Mouse (Mus musculus): ENCODE results near the gene March8. TPM values are rescaled to one million over a fixed set of nuclear protein-coding genes. Genes with fewer than 3 reads are reported as not detected.

Gene March8
- polyA plus RNA-seq, 1 experiment from 2014 or later, result 27.8 TPM

GRCm38 (mm10) chr6:116361993-116362392, 24.2 kb downstream of the March8 start:
- Histone ChIP-seq H3K4me1 (replicated peaks; ENCODE audit: control insufficient read depth, insufficient read depth, low read length) (no peaks in the 10 kb centered on the region), H3K4me3 (ENCODE audit: low read length) (no peak overlapping the region), H3K36me3 (ENCODE audit: control insufficient read depth, insufficient read depth, low read length) (no peaks in the 10 kb centered on the region), H3K27ac (ENCODE audit: low read length) (no peak overlapping the region), H3K9ac (ENCODE audit: low read length) (no peak overlapping the region), H3K9me3 (ENCODE audit: control insufficient read depth, low read length) (no peaks in the 10 kb centered on the region), H3K27me3 (ENCODE audit: control insufficient read depth, insufficient read depth, low read depth, low read length) (no peaks in the 10 kb centered on the region), H3K4me2 (ENCODE audit: low read depth, low read length) (no peak overlapping the region)
- ATAC-seq (ENCODE audit: low read depth), result no peak
- WGBS, result 73% methylated on average over 4 of the region's 4 CpGs

DNA sequence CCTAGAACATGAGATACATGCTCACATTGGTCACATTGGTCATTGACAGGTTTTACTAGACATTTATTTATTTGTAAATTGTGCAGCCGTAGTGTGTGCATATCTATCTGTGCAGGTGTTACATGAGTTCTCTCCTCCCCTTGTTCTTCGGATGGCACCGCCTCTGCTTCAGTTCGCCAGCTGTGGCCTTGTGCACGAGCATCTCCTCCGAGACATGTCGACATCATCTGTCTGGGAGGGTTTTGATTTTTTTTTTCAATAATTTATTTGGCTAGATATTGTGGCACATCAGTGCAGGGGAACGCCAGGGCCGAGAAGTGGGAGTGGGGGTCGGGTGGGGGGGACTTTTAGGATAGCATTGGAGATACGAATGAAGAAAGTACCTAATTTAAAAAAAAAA, 30.1 kb downstream of the March8 start:
- no peak overlapping the region for H3K27ac ChIP-seq (ENCODE audit: low read length)
- H3K27me3 ChIP-seq (ENCODE audit: control insufficient read depth, insufficient read depth, low read depth, low read length), result no peaks in the 10 kb centered on the region
- no peak overlapping the region for H3K9ac ChIP-seq (ENCODE audit: low read length)
- no peaks in the 10 kb centered on the region for H3K36me3 ChIP-seq (ENCODE audit: control insufficient read depth, insufficient read depth, low read length)
- no peaks in the 10 kb centered on the region for H3K4me1 ChIP-seq (replicated peaks; ENCODE audit: control insufficient read depth, insufficient read depth, low read length)
- WGBS, result 76% methylated on average over 11 of the region's 11 CpGs
- no peak overlapping the region for H3K4me2 ChIP-seq (ENCODE audit: low read depth, low read length)
- H3K9me3 ChIP-seq (ENCODE audit: control insufficient read depth, low read length), result no peaks in the 10 kb centered on the region
- ATAC-seq (ENCODE audit: low read depth), result no peak
- H3K4me3 ChIP-seq (ENCODE audit: low read length), result no peak overlapping the region

DNA sequence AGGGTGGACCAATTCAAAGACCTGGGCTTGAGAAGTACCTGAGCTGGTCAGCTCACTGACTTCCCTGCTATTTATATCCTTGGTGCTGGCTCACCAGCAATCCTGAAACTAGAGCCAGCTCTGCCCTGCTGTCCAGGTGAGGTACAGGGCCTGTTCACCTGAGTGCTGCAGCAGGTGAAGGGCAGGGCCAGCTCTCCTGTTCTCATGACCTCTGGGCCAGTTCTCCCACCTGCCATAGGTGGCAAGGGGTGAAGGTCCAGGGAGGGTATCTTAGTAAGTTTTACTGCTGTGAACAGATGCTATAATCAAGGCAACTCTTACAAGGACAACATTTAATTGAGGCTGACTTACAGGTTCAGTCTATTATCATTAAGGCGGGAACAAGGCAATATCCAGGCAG, 32.0 kb downstream of the March8 start:
- Histone ChIP-seq H3K4me3 (ENCODE audit: low read length) (no peak overlapping the region), H3K9ac (ENCODE audit: low read length) (no peak overlapping the region), H3K4me1 (replicated peaks; ENCODE audit: control insufficient read depth, insufficient read depth, low read length) (0 out of 2 replicates have a peak, but pooled peaks cover 5% of the 10 kb centered on the region), H3K9me3 (ENCODE audit: control insufficient read depth, low read length) (no peaks in the 10 kb centered on the region), H3K27ac (ENCODE audit: low read length) (no peak overlapping the region), H3K36me3 (ENCODE audit: control insufficient read depth, insufficient read depth, low read length) (no peaks in the 10 kb centered on the region), H3K27me3 (ENCODE audit: control insufficient read depth, insufficient read depth, low read depth, low read length) (no peaks in the 10 kb centered on the region), H3K4me2 (ENCODE audit: low read depth, low read length) (no peak overlapping the region)
- 91% methylated on average over 1 of the region's 1 CpGs for WGBS
- no peak for ATAC-seq (ENCODE audit: low read depth)

- Histone ChIP-seq H3K27me3 (ENCODE audit: control insufficient read depth, insufficient read depth, low read depth, low read length) (no peaks in the 10 kb centered on the region), H3K4me2 (ENCODE audit: low read depth, low read length) (no peak overlapping the region), H3K27ac (ENCODE audit: low read length) (no peak overlapping the region), H3K36me3 (ENCODE audit: control insufficient read depth, insufficient read depth, low read length) (no peaks in the 10 kb centered on the region), H3K9me3 (ENCODE audit: control insufficient read depth, low read length) (no peaks in the 10 kb centered on the region), H3K9ac (ENCODE audit: low read length) (no peak overlapping the region), H3K4me1 (replicated peaks; ENCODE audit: control insufficient read depth, insufficient read depth, low read length) (0 out of 2 replicates have a peak, but pooled peaks cover 5% of the 10 kb centered on the region), H3K4me3 (ENCODE audit: low read length) (no peak overlapping the region)
- 63% methylated on average over 6 of the region's 6 CpGs for WGBS
- no peak for ATAC-seq (ENCODE audit: low read depth)
These were observed 32.6 kb downstream of the March8 start for GRCm38 (mm10) chr6:116370216-116370976.

DNA sequence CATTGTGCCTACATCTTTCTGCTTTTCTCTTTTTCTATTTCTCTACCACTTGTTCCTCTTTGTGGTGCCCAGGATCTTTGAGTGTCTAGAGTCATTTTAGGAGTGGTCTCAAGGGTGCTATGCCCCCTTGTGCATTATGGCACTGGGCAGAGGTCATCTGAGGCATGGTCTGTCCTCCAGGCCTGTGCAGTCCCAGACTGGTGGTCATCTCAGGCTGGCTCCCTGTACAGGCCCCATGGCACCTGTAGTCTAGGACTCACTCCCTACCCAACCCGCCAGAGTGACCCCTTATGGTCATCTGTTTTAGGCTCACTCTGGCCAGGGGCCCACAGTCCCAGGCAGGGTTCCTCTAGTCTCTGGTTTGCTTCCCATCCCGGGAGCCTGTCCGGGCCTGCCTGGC, 33.7 kb downstream of the March8 start:
- H3K27me3 ChIP-seq (ENCODE audit: control insufficient read depth, insufficient read depth, low read depth, low read length), result no peaks in the 10 kb centered on the region
- no peak overlapping the region for H3K9ac ChIP-seq (ENCODE audit: low read length)
- H3K4me1 ChIP-seq (replicated peaks; ENCODE audit: control insufficient read depth, insufficient read depth, low read length), result 0 out of 2 replicates have a peak, but pooled peaks cover 5% of the 10 kb centered on the region
- 95% methylated on average over 3 of the region's 3 CpGs for WGBS
- H3K4me2 ChIP-seq (ENCODE audit: low read depth, low read length), result no peak overlapping the region
- no peak overlapping the region for H3K4me3 ChIP-seq (ENCODE audit: low read length)
- no peak for ATAC-seq (ENCODE audit: low read depth)
- H3K36me3 ChIP-seq (ENCODE audit: control insufficient read depth, insufficient read depth, low read length), result no peaks in the 10 kb centered on the region
- H3K27ac ChIP-seq (ENCODE audit: low read length), result no peak overlapping the region
- H3K9me3 ChIP-seq (ENCODE audit: control insufficient read depth, low read length), result no peaks in the 10 kb centered on the region

DNA sequence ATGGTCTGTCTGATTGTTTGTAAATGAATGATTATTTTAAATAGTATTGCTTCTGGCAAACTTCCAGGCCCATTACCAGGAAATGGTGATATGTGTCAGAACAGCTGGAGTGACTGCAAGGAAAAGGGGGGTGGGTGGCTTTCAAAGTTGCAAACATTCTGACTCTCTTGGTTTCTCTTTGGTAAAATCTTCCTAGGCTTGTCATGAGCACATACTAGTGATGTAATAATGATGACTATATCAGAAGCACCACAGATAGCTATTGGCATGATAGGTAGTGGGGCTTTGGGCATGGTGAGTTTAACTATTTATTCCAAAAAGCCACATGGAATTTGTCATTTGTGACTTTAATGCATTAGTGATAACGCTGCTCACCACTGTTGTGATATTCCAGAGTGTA, 36.3 kb downstream of the March8 start:
- Histone ChIP-seq H3K4me2 (ENCODE audit: low read depth, low read length) (no peak overlapping the region), H3K9ac (ENCODE audit: low read length) (no peak overlapping the region), H3K27ac (ENCODE audit: low read length) (no peak overlapping the region), H3K4me1 (replicated peaks; ENCODE audit: control insufficient read depth, insufficient read depth, low read length) (0 out of 2 replicates have a peak, but pooled peaks cover 5% of the 10 kb centered on the region), H3K9me3 (ENCODE audit: control insufficient read depth, low read length) (no peaks in the 10 kb centered on the region), H3K36me3 (ENCODE audit: control insufficient read depth, insufficient read depth, low read length) (no peaks in the 10 kb centered on the region), H3K27me3 (ENCODE audit: control insufficient read depth, insufficient read depth, low read depth, low read length) (no peaks in the 10 kb centered on the region), H3K4me3 (ENCODE audit: low read length) (no peak overlapping the region)
- 59% methylated on average over 1 of the region's 1 CpGs for WGBS
- no peak for ATAC-seq (ENCODE audit: low read depth)

- Histone ChIP-seq H3K27ac (ENCODE audit: low read length) (no peak overlapping the region), H3K4me2 (ENCODE audit: low read depth, low read length) (no peak overlapping the region), H3K36me3 (ENCODE audit: control insufficient read depth, insufficient read depth, low read length) (no peaks in the 10 kb centered on the region), H3K4me1 (replicated peaks; ENCODE audit: control insufficient read depth, insufficient read depth, low read length) (0 out of 2 replicates have a peak, but pooled peaks cover 5% of the 10 kb centered on the region), H3K9me3 (ENCODE audit: control insufficient read depth, low read length) (no peaks in the 10 kb centered on the region), H3K4me3 (ENCODE audit: low read length) (no peak overlapping the region), H3K9ac (ENCODE audit: low read length) (no peak overlapping the region), H3K27me3 (ENCODE audit: control insufficient read depth, insufficient read depth, low read depth, low read length) (no peaks in the 10 kb centered on the region)
- ATAC-seq (ENCODE audit: low read depth), result no peak
These were observed 36.8 kb downstream of the March8 start for GRCm38 (mm10) chr6:116374618-116375017.

DNA sequence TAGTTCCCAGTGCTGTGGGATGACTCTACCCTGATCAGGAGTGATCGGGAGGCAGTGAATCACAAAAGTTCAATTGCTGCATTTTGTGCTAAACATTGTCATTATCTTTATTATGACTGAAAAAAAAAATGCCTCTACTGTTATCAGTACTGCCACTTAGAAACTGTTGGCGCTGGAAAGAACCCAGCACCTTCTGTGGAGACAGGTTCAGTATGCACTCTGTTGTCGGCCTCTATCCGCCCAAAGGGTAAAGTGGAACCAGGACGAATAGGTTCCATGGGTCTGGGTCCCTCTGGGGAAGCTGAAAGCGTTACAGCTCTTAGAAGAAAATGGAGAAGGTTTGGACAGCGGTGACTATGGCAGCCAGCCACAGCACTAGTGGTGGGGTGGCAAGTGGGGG, 41.1 kb downstream of the March8 start:
- ATAC-seq (ENCODE audit: low read depth), result no peak
- H3K27me3 ChIP-seq (ENCODE audit: control insufficient read depth, insufficient read depth, low read depth, low read length), result no peaks in the 10 kb centered on the region
- no peak overlapping the region for H3K4me3 ChIP-seq (ENCODE audit: low read length)
- no peak overlapping the region for H3K4me2 ChIP-seq (ENCODE audit: low read depth, low read length)
- peaks cover 7% of the 10 kb centered on the region; the same call in 1 of the 2 replicates for H3K4me1 ChIP-seq (replicated peaks; ENCODE audit: control insufficient read depth, insufficient read depth, low read length)
- no peak overlapping the region for H3K9ac ChIP-seq (ENCODE audit: low read length)
- H3K36me3 ChIP-seq (ENCODE audit: control insufficient read depth, insufficient read depth, low read length), result no peaks in the 10 kb centered on the region
- H3K27ac ChIP-seq (ENCODE audit: low read length), result no peak overlapping the region
- 82% methylated on average over 7 of the region's 7 CpGs for WGBS
- H3K9me3 ChIP-seq (ENCODE audit: control insufficient read depth, low read length), result no peaks in the 10 kb centered on the region

DNA sequence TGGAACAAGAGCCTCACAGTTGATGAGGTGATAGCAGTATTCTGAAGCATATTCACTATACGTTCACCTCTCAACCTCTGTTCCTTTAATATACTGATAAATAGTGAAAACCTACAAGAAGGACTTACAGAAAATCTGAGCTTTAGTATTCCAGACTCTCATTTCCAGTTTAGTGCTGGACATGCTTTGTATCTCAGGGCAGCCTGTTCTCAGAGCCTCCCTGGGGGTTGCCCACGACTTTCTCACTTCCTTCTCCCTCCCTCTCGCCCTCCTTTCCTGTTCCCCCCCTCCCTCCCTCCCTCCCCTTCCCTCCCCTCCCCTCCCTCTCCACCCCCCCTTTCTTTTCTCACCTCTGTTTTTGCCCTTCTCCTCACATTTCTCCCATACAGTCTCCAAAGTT, 42.3 kb downstream of the March8 start:
- Histone ChIP-seq H3K27me3 (ENCODE audit: control insufficient read depth, insufficient read depth, low read depth, low read length) (no peaks in the 10 kb centered on the region), H3K27ac (ENCODE audit: low read length) (no peak overlapping the region), H3K9me3 (ENCODE audit: control insufficient read depth, low read length) (no peaks in the 10 kb centered on the region), H3K36me3 (ENCODE audit: control insufficient read depth, insufficient read depth, low read length) (no peaks in the 10 kb centered on the region), H3K4me1 (replicated peaks; ENCODE audit: control insufficient read depth, insufficient read depth, low read length) (peaks cover 4% of the 10 kb centered on the region; the same call in 1 of the 2 replicates), H3K4me3 (ENCODE audit: low read length) (no peak overlapping the region), H3K9ac (ENCODE audit: low read length) (no peak overlapping the region), H3K4me2 (ENCODE audit: low read depth, low read length) (no peak overlapping the region)
- 51% methylated on average over 3 of the region's 3 CpGs for WGBS
- no peak for ATAC-seq (ENCODE audit: low read depth)
